Mouse (Mus musculus): Measurements from ENCODE around the gene Kctd11. TPM values are rescaled to one million over a fixed set of nuclear protein-coding genes. Genes with fewer than 3 reads are reported as not detected.

Gene Kctd11
- polyA plus RNA-seq, 1 experiment from 2014 or later = 1.3 TPM

DNA sequence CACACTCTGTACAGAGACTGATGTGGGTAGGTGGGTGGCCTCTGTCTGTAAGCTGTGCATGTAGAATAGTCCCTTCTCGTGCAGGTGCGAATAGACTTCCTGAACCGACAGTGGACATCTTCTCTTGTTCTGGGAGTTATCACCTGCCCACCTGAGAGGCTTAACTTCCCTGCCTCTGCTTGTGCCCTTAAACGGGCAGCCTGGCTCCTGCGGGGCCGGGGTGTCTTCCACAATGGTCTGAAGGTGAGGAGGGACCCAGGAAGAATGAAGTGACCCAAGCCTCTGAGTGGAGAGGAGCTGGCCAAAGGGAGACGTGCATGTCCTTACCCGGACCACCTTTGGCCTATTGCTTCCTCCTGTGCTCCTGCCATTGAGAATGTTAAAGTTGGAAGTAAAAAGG is 29.0 kb upstream of the Kctd11 start:
- no peak overlapping the region for H3K4me3 ChIP-seq
- peaks cover 18% of the 10 kb centered on the region for H3K4me1 ChIP-seq
- no peak overlapping the region for H3K9ac ChIP-seq
- H3K4me2 ChIP-seq = no peak overlapping the region
- H3K36me3 ChIP-seq = peaks cover 91% of the 10 kb centered on the region
- ATAC-seq = no peak
- no peaks in the 10 kb centered on the region for H3K9me3 ChIP-seq (replicated peaks)
- WGBS (ENCODE audit: insufficient replicate concordance) = 86% methylated on average over 8 of the region's 8 CpGs
- no peak overlapping the region for H3K27ac ChIP-seq
- H3K27me3 ChIP-seq (replicated peaks) = no peaks in the 10 kb centered on the region

DNA sequence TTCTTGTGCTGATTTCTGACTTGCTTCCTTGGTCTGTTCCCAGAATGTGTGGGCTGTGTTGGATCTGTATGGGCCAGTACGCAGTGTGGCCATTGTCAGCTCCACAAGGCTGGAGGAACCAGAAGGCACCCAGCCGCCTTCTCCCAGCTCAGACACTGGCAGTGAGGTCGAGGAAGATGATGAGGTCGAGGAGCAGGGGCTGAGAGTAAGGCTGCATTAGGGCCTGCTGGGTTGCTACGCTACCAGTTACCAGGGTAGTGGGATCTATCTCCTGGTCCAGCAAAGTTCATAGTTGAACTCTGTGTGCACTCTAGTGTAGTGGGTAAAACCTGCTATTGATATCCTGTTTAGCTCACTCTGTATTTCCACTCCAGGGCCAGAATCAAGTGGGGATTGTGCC is 28.0 kb upstream of the Kctd11 start:
- no peak overlapping the region for H3K27ac ChIP-seq
- no peak overlapping the region for H3K4me3 ChIP-seq
- peaks cover 93% of the 10 kb centered on the region for H3K36me3 ChIP-seq
- peaks cover 12% of the 10 kb centered on the region for H3K4me1 ChIP-seq
- H3K4me2 ChIP-seq = no peak overlapping the region
- H3K27me3 ChIP-seq (replicated peaks) = no peaks in the 10 kb centered on the region
- no peak for ATAC-seq
- H3K9me3 ChIP-seq (replicated peaks) = no peaks in the 10 kb centered on the region
- no peak overlapping the region for H3K9ac ChIP-seq
- WGBS (ENCODE audit: insufficient replicate concordance) = 81% methylated on average over 5 of the region's 5 CpGs

DNA sequence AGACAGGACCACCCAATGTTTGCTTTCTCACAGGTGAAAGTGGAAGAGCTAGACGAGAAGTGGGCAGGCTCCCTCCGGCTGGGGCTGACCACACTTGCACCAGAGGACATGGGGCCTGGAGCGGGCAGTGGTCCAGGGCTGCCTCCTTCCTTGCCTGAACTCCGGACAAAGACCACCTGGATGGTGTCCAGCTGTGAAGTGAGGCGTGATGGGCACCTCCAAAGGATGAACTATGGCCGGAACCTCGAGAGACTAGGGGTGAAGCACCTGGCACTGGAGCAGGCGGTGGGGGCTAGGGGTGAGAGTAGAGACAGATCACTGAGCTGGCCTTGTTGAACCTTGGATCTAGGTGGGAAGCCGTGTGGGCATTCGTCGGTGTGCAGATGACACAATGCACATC is 27.4 kb upstream of the Kctd11 start:
- Histone ChIP-seq H3K36me3 (peaks cover 99% of the 10 kb centered on the region), H3K27me3 (replicated peaks) (no peaks in the 10 kb centered on the region), H3K4me1 (peaks cover 15% of the 10 kb centered on the region), H3K4me3 (no peak overlapping the region), H3K9me3 (replicated peaks) (no peaks in the 10 kb centered on the region), H3K27ac (no peak overlapping the region), H3K4me2 (no peak overlapping the region), H3K9ac (no peak overlapping the region)
- no peak for ATAC-seq
- 88% methylated on average over 11 of the region's 11 CpGs for WGBS (ENCODE audit: insufficient replicate concordance)

DNA sequence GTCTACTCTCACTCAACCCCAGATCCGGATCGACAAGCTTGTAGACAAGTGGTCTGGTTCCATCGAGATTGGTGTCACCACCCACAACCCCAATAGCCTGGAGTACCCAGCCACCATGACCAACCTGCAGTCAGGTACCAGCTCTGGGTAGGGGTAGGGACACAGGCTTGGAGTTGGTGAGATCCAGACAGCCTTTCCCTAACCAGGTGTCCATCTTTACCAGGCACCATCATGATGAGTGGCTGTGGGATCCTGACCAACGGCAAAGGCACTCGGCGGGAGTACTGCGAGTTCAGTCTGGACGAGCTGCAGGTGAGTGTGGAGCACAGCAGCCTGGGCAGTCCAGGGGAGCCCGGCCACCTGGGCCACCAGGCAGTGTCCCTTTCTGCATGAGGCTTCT is 23.1 kb upstream of the Kctd11 start:
- H3K36me3 ChIP-seq = peaks cover 62% of the 10 kb centered on the region
- H3K4me2 ChIP-seq = no peak overlapping the region
- no peak overlapping the region for H3K27ac ChIP-seq
- peaks cover 5% of the 10 kb centered on the region for H3K27me3 ChIP-seq (replicated peaks)
- H3K9ac ChIP-seq = no peak overlapping the region
- ATAC-seq = no peak
- H3K9me3 ChIP-seq (replicated peaks) = no peaks in the 10 kb centered on the region
- 89% methylated on average over 9 of the region's 9 CpGs for WGBS (ENCODE audit: insufficient replicate concordance)
- no peak overlapping the region for H3K4me3 ChIP-seq
- peaks cover 34% of the 10 kb centered on the region for H3K4me1 ChIP-seq

DNA sequence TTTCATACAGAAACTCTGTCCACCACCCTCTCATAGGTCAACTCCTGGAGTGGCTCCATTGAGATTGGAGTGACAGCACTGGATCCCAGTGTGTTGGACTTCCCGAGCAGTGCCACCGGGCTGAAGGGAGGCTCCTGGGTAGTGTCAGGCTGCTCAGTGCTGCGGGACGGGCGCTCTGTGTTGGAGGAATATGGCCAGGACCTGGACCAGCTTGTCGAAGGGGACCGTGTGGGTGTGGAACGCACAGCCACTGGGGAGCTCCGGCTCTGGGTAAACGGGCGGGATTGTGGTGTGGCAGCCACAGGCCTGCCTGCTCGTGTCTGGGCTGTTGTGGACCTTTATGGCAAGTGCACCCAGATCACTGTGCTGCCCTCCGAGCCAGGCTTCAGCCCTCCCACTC is 21.8 kb upstream of the Kctd11 start:
- Histone ChIP-seq H3K4me3 (peak overlapping the region; percentile 86), H3K27me3 (replicated peaks) (peaks cover 8% of the 10 kb centered on the region), H3K36me3 (peaks cover 49% of the 10 kb centered on the region), H3K9me3 (replicated peaks) (no peaks in the 10 kb centered on the region), H3K27ac (peak overlapping the region; percentile 95), H3K9ac (peak overlapping the region; percentile 92), H3K4me2 (peak overlapping the region; percentile 95), H3K4me1 (peaks cover 46% of the 10 kb centered on the region)
- 77% methylated on average over 12 of the region's 13 CpGs for WGBS (ENCODE audit: insufficient replicate concordance)
- no peak for ATAC-seq

DNA sequence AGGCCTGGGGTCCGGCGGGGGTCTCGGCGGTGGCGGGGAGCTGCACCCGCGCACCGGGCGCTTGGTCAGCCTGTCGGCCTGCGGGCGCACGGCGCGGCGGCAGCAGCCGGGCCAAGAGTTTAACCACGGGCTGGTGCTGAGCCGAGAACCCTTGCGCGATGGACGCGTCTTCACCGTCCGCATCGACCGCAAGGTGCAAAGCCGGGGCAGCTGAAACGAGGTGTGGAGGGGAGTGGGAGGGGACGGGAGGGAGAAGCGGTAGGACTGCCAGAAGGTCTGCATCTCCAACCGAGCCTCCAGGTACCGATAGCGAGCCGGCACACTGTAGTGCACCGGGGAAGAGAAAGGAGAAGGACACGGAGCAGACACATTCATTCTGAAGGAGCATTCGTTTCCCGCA is 20.8 kb upstream of the Kctd11 start:
- peak overlapping the region; percentile 86 for H3K4me3 ChIP-seq
- peak overlapping the region; percentile 95 for H3K4me2 ChIP-seq
- H3K27ac ChIP-seq = peak overlapping the region; percentile 95
- ATAC-seq = peak; percentile 2; the same call in 1 of the 2 replicates
- H3K36me3 ChIP-seq = peaks cover 39% of the 10 kb centered on the region
- no peaks in the 10 kb centered on the region for H3K9me3 ChIP-seq (replicated peaks)
- H3K27me3 ChIP-seq (replicated peaks) = peaks cover 8% of the 10 kb centered on the region
- H3K4me1 ChIP-seq = peaks cover 47% of the 10 kb centered on the region
- peak overlapping the region; percentile 92 for H3K9ac ChIP-seq
- under 1% methylated on average over 39 of the region's 39 CpGs for WGBS (ENCODE audit: insufficient replicate concordance)

DNA sequence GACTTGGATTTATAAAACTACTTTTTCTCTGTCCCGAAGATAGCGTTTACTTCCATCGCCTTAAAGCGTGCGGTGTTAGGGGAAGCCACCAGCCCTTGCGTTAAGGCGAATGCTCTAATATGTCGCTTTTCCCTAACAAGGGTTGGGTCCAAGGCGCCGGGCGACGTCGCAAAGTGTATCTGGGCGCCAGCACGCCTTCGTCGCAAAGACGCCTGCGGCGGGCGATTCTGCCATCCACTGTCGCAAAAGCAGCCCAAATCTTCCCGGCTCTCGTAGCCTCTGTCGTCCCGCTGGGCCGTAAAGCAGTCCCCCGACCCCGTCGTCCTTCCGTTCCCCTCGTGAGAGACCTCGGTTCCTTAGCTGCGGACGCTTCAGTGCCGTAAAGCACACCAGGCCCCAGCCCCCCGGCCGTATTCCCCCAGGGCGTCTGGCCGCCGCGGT is 20.2 kb upstream of the Kctd11 start:
- H3K9ac ChIP-seq = peak overlapping the region; percentile 92
- peak overlapping the region; percentile 86 for H3K4me3 ChIP-seq
- ATAC-seq = peak; percentile 62
- H3K27me3 ChIP-seq (replicated peaks) = peaks cover 8% of the 10 kb centered on the region
- peaks cover 47% of the 10 kb centered on the region for H3K4me1 ChIP-seq
- peaks cover 33% of the 10 kb centered on the region for H3K36me3 ChIP-seq
- WGBS (ENCODE audit: insufficient replicate concordance) = under 1% methylated on average over 42 of the region's 42 CpGs
- peak overlapping the region; percentile 95 for H3K4me2 ChIP-seq
- H3K9me3 ChIP-seq (replicated peaks) = no peaks in the 10 kb centered on the region
- H3K27ac ChIP-seq = peak overlapping the region; percentile 95

DNA sequence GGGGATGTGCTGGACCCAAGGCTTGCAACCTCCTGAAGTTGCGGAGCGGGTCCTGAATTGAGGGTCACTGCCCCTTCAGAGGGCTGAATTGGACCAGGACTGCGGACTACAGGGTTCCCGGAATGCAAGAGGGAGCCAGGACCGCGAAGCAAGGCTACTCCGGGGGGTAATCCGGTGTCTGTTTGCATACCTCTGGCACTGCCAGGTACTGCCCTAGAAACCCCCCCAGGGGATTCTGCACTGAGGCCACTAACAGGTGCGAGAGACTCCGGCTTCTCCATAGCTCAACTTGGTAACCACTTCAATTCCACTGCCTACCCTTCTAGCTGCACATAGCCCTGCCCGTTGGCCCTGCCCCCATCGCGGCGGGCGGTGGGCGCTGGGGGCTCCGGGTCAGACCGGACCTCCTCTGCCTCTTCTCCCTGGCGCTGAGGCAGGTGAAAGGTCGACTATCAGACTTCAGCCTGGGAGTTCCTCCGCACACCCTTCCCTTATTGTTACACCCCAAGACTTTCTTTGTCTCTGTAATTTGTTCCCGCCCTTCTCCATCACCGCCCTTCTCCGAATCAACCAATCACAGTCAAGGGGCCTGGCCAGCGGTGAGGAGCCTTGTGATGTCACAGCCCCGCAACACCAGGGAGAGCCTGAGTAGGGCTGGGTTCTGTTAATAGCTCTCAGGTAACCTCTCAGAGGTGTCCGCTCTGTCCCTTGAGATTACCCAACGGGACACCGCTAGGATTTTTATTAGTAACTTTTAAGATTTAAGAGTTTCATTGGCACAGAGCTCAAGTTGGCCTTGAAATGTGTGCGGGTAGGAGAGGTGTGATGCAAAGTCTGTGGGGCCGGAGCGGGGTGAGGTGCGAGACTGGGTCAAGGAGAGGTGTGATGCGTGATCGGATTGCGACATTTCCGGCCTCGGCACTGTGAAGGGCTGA is 19.5 kb upstream of the Kctd11 start, which contains the start of the genes 2810408A11Rik and Neurl4:
2810408A11Rik (minus strand) TSS at position 517 of the 935 bp plus-strand sequence.
Neurl4 (plus strand) TSS at position 602 of the 935 bp plus-strand sequence.
- H3K27me3 ChIP-seq (replicated peaks) = peaks cover 8% of the 10 kb centered on the region
- peaks cover 49% of the 10 kb centered on the region for H3K4me1 ChIP-seq
- under 1% methylated on average over 38 of the region's 38 CpGs for WGBS (ENCODE audit: insufficient replicate concordance)
- peak; percentile 91 for ATAC-seq
- peak within 1 kb of the TSS; percentile 95 for H3K4me2 ChIP-seq
- no peaks in the 10 kb centered on the region for H3K9me3 ChIP-seq (replicated peaks)
- H3K36me3 ChIP-seq = peaks cover 27% of the 10 kb centered on the region
- H3K9ac ChIP-seq = peak within 1 kb of the TSS; percentile 92
- peak within 1 kb of the TSS; percentile 86 for H3K4me3 ChIP-seq
- peak within 1 kb of the TSS; percentile 95 for H3K27ac ChIP-seq

DNA sequence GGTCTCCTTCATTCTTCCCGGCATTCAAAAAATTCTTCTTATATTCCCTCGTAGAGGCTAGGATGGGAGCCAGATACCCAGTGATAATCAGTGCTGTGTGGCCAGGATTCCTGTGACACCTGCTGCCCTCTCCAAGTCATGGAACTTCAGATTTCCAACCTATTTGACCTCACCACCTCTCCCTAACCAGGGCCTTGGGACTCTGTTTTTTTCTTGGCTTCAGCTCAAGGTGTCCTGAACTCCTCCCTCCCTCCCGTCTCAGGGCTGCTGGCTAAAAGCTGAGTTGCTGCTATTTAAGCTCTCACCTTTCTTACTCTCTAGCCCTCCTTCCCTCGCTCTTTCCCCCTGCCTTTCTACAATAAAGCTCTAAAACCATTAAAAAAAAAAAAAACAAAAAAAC is 18.7 kb upstream of the Kctd11 start:
- peak overlapping the region; percentile 86; the same call in 1 of the 2 replicates for H3K4me3 ChIP-seq
- H3K36me3 ChIP-seq = peaks cover 18% of the 10 kb centered on the region
- H3K4me2 ChIP-seq = peak overlapping the region; percentile 95
- no peak for ATAC-seq
- WGBS (ENCODE audit: insufficient replicate concordance) = 45% methylated on average over 4 of the region's 4 CpGs
- peaks cover 57% of the 10 kb centered on the region for H3K4me1 ChIP-seq
- no peak overlapping the region for H3K27ac ChIP-seq
- no peak overlapping the region; the same call in 1 of the 2 replicates for H3K9ac ChIP-seq
- H3K9me3 ChIP-seq (replicated peaks) = no peaks in the 10 kb centered on the region
- H3K27me3 ChIP-seq (replicated peaks) = peaks cover 8% of the 10 kb centered on the region

DNA sequence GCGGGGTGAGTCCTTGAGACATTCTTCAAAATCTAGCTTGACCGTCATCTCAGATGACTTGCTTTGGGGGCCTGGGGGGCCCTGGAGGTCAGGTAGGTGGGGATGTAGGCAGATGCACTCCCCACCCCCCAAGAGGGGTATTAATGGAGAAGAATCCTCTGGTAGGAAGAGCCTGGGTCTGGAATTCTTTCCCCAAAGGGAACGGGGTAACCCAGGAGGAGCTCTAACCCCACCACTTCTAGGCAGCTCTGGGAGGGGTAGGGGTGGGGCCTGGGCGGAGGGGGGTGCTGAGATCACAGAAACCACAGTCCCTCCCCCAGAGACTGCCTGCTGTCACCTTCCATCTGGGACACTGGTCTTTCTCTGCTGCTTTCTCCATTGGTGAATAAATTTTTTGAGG is 14.1 kb upstream of the Kctd11 start, which contains the start of gene Acap1:
Acap1 (minus strand) TSS at position 249 of the 400 bp plus-strand sequence.
- peak within 1 kb of the TSS; percentile 57 for H3K27ac ChIP-seq
- H3K4me2 ChIP-seq = peak within 1 kb of the TSS; percentile 50
- H3K36me3 ChIP-seq = no peaks in the 10 kb centered on the region

DNA sequence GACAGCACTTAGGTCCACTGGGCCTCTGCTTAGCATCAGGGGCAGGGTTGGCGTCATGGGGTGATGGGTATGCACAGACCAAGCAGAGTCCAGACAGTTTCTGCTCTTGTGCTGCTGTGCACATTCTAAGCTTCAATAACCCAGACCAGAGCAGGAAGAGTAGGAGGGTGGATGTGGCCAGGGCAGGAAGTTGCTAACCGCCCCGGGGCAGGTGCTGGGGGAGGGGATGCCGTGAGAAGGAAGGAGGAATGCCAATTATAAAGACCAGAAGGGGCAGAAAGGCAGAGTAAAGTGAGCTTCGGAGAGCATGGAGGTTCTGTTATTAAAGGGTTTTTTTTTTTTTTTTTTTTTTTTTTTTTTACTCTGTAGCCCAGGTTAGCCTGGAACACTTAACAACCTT is 13.5 kb upstream of the Kctd11 start:
- Histone ChIP-seq H3K36me3 (no peaks in the 10 kb centered on the region), H3K27me3 (replicated peaks) (peaks cover 7% of the 10 kb centered on the region), H3K4me1 (peaks cover 54% of the 10 kb centered on the region), H3K9ac (peak overlapping the region; percentile 45), H3K27ac (peak overlapping the region; percentile 57; the same call in 1 of the 2 replicates), H3K4me3 (no peak overlapping the region), H3K9me3 (replicated peaks) (no peaks in the 10 kb centered on the region), H3K4me2 (0 out of 2 replicates have a peak overlapping the region, but pooled peaks have one; percentile 50)
- ATAC-seq = 0 out of 2 replicates have a peak, but pooled peaks have one; percentile 9
- whole genome bisulfite sequencing (ENCODE audit: insufficient replicate concordance) = 21% methylated on average over 5 of the region's 5 CpGs

More for the DNA sequence above, 14.1 kb upstream of the Kctd11 start, which contains the start of gene Acap1:
- peak; percentile 78 for ATAC-seq
- H3K9ac ChIP-seq = peak within 1 kb of the TSS; percentile 45
- WGBS (ENCODE audit: insufficient replicate concordance) = 36% methylated on average over 4 of the region's 4 CpGs
- no peaks in the 10 kb centered on the region for H3K9me3 ChIP-seq (replicated peaks)
- H3K4me3 ChIP-seq = peak within 1 kb of the TSS; percentile 25; the same call in 1 of the 2 replicates
- peaks cover 8% of the 10 kb centered on the region for H3K27me3 ChIP-seq (replicated peaks)
- peaks cover 54% of the 10 kb centered on the region for H3K4me1 ChIP-seq

DNA sequence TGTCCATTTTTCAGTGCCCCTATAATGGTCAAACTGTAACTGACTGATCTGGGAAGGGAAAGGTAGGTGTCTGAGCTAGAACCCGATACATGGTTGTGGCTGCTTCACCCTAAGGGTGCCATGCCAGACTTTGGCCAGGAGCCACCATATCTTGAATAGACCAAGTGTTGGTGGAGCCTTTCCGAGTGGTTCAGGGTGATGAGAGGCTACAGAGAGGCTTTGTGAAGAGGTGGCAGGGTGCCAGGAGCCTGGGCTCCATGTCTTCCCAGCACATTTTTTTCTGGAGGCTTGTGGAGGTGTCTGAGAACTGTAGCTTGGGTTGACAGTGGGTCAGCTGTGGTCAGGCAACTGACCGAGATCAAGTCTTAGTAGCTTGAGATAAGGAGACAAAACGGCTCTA is 10.3 kb upstream of the Kctd11 start:
- WGBS (ENCODE audit: insufficient replicate concordance) = 48% methylated on average over 4 of the region's 4 CpGs
- Histone ChIP-seq H3K4me3 (no peak overlapping the region), H3K4me2 (no peak overlapping the region), H3K9me3 (replicated peaks) (no peaks in the 10 kb centered on the region), H3K27ac (no peak overlapping the region), H3K36me3 (no peaks in the 10 kb centered on the region), H3K9ac (no peak overlapping the region), H3K4me1 (peaks cover 59% of the 10 kb centered on the region), H3K27me3 (replicated peaks) (no peaks in the 10 kb centered on the region)
- no peak for ATAC-seq

Data from liver, embryonic 12.5 days (tissue).